Mouse (Mus musculus) forebrain, embryonic 11.5 days (tissue): ENCODE results near the gene Gbx1. TPM values are rescaled to one million over a fixed set of nuclear protein-coding genes. Genes with fewer than 3 reads are reported as not detected.
A peak's percentile ranks its signal among the peaks of the same experiment; 100 is the strongest.

Experiments used
- ATAC-seq: fragments of 200-750 bp; cut with Nextera tagmentation; replicated peaks from 2 replicates; pipeline ENCODE4 v1.8.0; 2017; ENCODE audit warnings: moderate TSS enrichment; ENCODE audit not compliant: low FRiP score
- DNase-seq: peaks from one replicate; pipeline ENCODE4 v3.0.0-alpha.2; 2017; ENCODE audit warnings: low spot score
- H3K27ac ChIP-seq: fragments of 300-500 bp; sonication (generic); 2 replicates; pipeline ENCODE4 v1.5.1; 2014; ENCODE audit warnings: low read depth, low read length
- H3K27me3 ChIP-seq: fragments of 300-500 bp; sonication (generic); 2 replicates; pipeline ENCODE4 v1.6.1; 2014; ENCODE audit warnings: mild to moderate bottlenecking, low read length, mixed read lengths; ENCODE audit not compliant: control insufficient read depth, insufficient read depth
- H3K36me3 ChIP-seq: fragments of 300-500 bp; sonication (generic); 2 replicates; pipeline ENCODE4 v1.6.1; 2014; ENCODE audit warnings: mild to moderate bottlenecking, low read length, moderate library complexity, mixed read lengths; ENCODE audit not compliant: control insufficient read depth, insufficient read depth
- H3K4me1 ChIP-seq: fragments of 300-500 bp; sonication (generic); replicated peaks from 2 replicates; pipeline ENCODE4 v1.6.1; 2014; ENCODE audit warnings: low read length, mixed read lengths; ENCODE audit not compliant: control insufficient read depth, insufficient read depth
- H3K4me2 ChIP-seq: fragments of 300-500 bp; sonication (generic); 2 replicates; pipeline ENCODE4 v1.6.1; 2014; ENCODE audit warnings: low read depth, mild to moderate bottlenecking, low read length, moderate library complexity, mixed read lengths; ENCODE audit not compliant: severe bottlenecking
- H3K4me3 ChIP-seq: fragments of 300-500 bp; sonication (generic); 2 replicates; pipeline ENCODE4 v1.5.1; 2014; ENCODE audit warnings: low read depth, low read length
- H3K9ac ChIP-seq: fragments of 300-500 bp; sonication (generic); 2 replicates; pipeline ENCODE4 v1.6.1; 2014; ENCODE audit warnings: low read length
- H3K9me3 ChIP-seq: fragments of 300-500 bp; sonication (generic); 2 replicates; pipeline ENCODE4 v1.6.1; 2016; ENCODE audit warnings: low read length, mixed read lengths; ENCODE audit not compliant: control insufficient read depth
- WGBS: fragments of 180-500 bp; shearing (Covaris S2); extraction: QIAGEN DNeasy Blood & Tissue Kit; methylation state at CpG from one replicate; pipeline ENCODE4 v1.1.7; 2014; 5-methylcytosine and 5-hydroxymethylcytosine counted together
- polyA plus RNA-seq: library from polyadenylated mRNA; unstranded; fragments of >200 nt; fragmentation: Nextera tagmentation; extraction: Ambion mirVana; gene quantifications from 2 replicates; pipeline ENCODE4 v1.2.1, GENCODE M21; 2014

Gene Gbx1
- polyA plus RNA-seq, 1 experiment from 2014 or later = 0.64 TPM

DNA sequence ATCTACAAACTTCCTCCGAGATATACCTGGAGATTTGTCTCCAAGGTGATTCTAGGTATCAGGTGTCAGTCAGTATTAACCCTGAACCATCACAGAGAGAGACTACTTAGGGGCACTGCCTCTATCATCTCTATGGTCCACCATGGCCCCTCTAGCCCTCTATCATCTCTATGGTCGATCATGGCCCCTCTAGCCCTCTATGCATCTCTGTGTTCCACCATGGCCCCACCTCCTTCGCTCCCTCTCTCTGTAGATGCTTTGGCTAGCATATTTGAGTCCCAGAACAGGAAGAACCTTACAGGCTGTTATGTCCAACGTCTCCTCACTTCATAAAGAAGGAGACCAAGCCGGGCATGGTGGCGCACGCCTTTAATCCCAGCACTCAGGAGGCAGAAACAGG, 15.6 kb upstream of the Gbx1 start:
- H3K36me3 ChIP-seq = no peaks in the 10 kb centered on the region
- no peak overlapping the region for H3K4me3 ChIP-seq
- no peaks in the 10 kb centered on the region for H3K9me3 ChIP-seq
- 83% methylated on average over 7 of the region's 7 CpGs for WGBS
- no peak overlapping the region for H3K27ac ChIP-seq
- H3K27me3 ChIP-seq = no peaks in the 10 kb centered on the region
- no peak for ATAC-seq
- no peaks in the 10 kb centered on the region for H3K4me1 ChIP-seq
- DNase-seq = no peak
- H3K4me2 ChIP-seq = no peak overlapping the region
- H3K9ac ChIP-seq = no peak overlapping the region

GRCm38 (mm10) chr5:24541144-24541569, 14.2 kb upstream of the Gbx1 start:
- Histone ChIP-seq H3K9me3 (no peaks in the 10 kb centered on the region), H3K4me2 (no peak overlapping the region), H3K27ac (no peak overlapping the region), H3K4me3 (no peak overlapping the region), H3K9ac (no peak overlapping the region), H3K36me3 (no peaks in the 10 kb centered on the region), H3K4me1 (no peaks in the 10 kb centered on the region), H3K27me3 (no peaks in the 10 kb centered on the region)
- 43% methylated on average over 6 of the region's 6 CpGs for WGBS
- DNase-seq = no peak
- ATAC-seq = no peak

GRCm38 (mm10) chr5:24540387-24541143, 13.6 kb upstream of the Gbx1 start, which contains the start of gene Asb10:
TSS of gene Asb10 (minus strand) at chr5:24540978.
- H3K27ac ChIP-seq = no peak within 1 kb of the TSS
- DNase-seq (no peak), ATAC-seq (no peak)
- no peak within 1 kb of the TSS for H3K4me2 ChIP-seq
- H3K9me3 ChIP-seq = no peaks in the 10 kb centered on the region
- H3K36me3 ChIP-seq = no peaks in the 10 kb centered on the region
- H3K4me1 ChIP-seq = no peaks in the 10 kb centered on the region
- no peak within 1 kb of the TSS for H3K9ac ChIP-seq
- 52% methylated on average over 14 of the region's 14 CpGs for WGBS
- no peaks in the 10 kb centered on the region for H3K27me3 ChIP-seq
- no peak within 1 kb of the TSS for H3K4me3 ChIP-seq

GRCm38 (mm10) chr5:24539571-24540296, 12.7 kb upstream of the Gbx1 start:
- Histone ChIP-seq H3K9ac (no peak overlapping the region), H3K36me3 (no peaks in the 10 kb centered on the region), H3K4me2 (no peak overlapping the region), H3K27ac (no peak overlapping the region), H3K9me3 (no peaks in the 10 kb centered on the region), H3K4me1 (no peaks in the 10 kb centered on the region), H3K4me3 (no peak overlapping the region), H3K27me3 (no peaks in the 10 kb centered on the region)
- WGBS = 86% methylated on average over 22 of the region's 22 CpGs
- DNase-seq (no peak), ATAC-seq (no peak)

GRCm38 (mm10) chr5:24537618-24538017, 10.6 kb upstream of the Gbx1 start:
- no peaks in the 10 kb centered on the region; the same call in 1 of the 2 replicates for H3K27me3 ChIP-seq
- H3K27ac ChIP-seq = no peak overlapping the region
- peak overlapping the region; percentile 10; the same call in 1 of the 2 replicates for H3K9ac ChIP-seq
- H3K4me2 ChIP-seq = no peak overlapping the region
- no peaks in the 10 kb centered on the region for H3K4me1 ChIP-seq
- no peak for ATAC-seq
- 82% methylated on average over 16 of the region's 16 CpGs for WGBS
- DNase-seq = no peak
- no peaks in the 10 kb centered on the region for H3K9me3 ChIP-seq
- no peaks in the 10 kb centered on the region for H3K36me3 ChIP-seq
- no peak overlapping the region for H3K4me3 ChIP-seq

DNA sequence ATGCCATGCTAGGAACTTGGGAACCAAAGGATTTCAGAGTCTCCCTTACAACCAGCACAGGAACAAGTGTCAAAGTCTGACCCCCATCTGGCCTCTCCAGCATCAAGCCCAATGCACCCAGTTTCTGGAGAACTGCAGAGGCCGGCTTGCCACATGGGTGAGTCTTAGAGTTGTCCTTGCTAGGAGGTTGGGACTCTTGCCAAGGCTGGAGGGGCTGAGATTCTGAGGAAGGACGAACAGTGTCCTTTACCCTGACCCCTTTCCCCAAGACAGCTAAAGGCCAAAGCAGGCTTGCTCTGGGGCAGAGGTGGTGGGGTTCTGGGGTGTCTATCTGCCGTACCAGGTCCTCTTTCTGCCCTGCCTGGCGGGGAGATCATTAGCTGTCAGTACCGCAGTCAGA, 9.5 kb upstream of the Gbx1 start:
- Histone ChIP-seq H3K27me3 (no peaks in the 10 kb centered on the region; the same call in 1 of the 2 replicates), H3K9me3 (no peaks in the 10 kb centered on the region), H3K4me3 (no peak overlapping the region), H3K27ac (no peak overlapping the region), H3K4me2 (no peak overlapping the region), H3K4me1 (no peaks in the 10 kb centered on the region), H3K9ac (no peak overlapping the region), H3K36me3 (no peaks in the 10 kb centered on the region)
- 73% methylated on average over 5 of the region's 5 CpGs for WGBS
- ATAC-seq (no peak), DNase-seq (no peak)

DNA sequence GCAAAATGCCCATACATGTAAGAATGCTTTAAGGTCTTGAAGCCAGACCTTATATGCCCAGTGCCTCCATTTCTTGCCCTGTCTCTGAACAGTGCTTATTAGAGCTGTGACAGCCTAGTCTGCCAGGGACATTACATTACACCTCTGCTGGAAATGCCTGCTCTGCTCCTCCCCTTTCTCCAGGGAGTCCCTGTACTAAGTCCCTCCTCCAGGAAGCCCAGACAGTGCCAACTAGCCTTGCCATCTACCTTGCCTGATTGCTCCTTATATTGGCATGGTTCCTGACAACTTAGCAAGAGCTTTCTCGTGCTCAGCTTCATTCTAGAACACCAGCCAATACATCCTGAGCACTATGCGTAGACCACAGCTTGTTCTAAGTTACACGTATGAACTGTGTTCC, 8.7 kb upstream of the Gbx1 start:
- H3K9me3 ChIP-seq = no peaks in the 10 kb centered on the region
- H3K9ac ChIP-seq = no peak overlapping the region
- ATAC-seq (no peak), DNase-seq (no peak)
- H3K27ac ChIP-seq = no peak overlapping the region
- H3K27me3 ChIP-seq = no peaks in the 10 kb centered on the region; the same call in 1 of the 2 replicates
- H3K4me3 ChIP-seq = no peak overlapping the region
- H3K4me2 ChIP-seq = no peak overlapping the region
- H3K4me1 ChIP-seq = no peaks in the 10 kb centered on the region
- H3K36me3 ChIP-seq = no peaks in the 10 kb centered on the region
- 88% methylated on average over 3 of the region's 3 CpGs for WGBS

- Histone ChIP-seq H3K36me3 (no peaks in the 10 kb centered on the region), H3K4me2 (no peak overlapping the region), H3K27me3 (peaks cover 2% of the 10 kb centered on the region; the same call in 1 of the 2 replicates), H3K4me3 (no peak overlapping the region), H3K9ac (no peak overlapping the region), H3K9me3 (no peaks in the 10 kb centered on the region), H3K27ac (no peak overlapping the region), H3K4me1 (no peaks in the 10 kb centered on the region)
- no peak for DNase-seq
- ATAC-seq = no peak
- 57% methylated on average over 5 of the region's 5 CpGs for WGBS
Measured at GRCm38 (mm10) chr5:24534292-24534691, 7.3 kb upstream of the Gbx1 start.
